Mouse (Mus musculus) thymus, postnatal 10 days (tissue): ENCODE measurements around the gene Qpctl.
A peak's percentile ranks its signal among the peaks of the same experiment; 100 is the strongest.

Experiments used
- DNase-seq, 2 experiments: peaks; one replicate each; pipeline ENCODE4 v3.0.0; 2021; ENCODE audit warnings: low spot score in 2 of 2

Gene Qpctl

DNA sequence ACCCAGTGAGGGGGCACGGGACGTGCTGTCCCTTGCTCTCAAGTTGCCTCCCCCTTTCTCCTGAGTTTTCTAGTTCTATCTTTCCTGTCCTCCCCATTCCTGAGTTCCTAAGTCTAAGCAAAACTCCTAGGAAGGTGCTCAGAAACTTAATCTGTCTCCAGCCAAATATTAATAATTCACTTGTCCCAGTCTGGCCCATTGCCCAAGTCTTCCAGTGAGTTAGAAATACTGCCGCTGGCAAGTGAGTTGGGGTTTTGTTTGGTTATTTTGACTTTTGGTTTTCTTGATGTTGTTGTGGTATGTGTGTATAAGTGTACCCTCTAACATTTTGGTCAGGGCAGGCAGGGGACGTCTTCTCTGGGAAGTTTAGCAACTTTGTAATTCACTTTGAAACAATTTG is 27.4 kb downstream of the Qpctl start:
- no peak for DNase-seq

DNA sequence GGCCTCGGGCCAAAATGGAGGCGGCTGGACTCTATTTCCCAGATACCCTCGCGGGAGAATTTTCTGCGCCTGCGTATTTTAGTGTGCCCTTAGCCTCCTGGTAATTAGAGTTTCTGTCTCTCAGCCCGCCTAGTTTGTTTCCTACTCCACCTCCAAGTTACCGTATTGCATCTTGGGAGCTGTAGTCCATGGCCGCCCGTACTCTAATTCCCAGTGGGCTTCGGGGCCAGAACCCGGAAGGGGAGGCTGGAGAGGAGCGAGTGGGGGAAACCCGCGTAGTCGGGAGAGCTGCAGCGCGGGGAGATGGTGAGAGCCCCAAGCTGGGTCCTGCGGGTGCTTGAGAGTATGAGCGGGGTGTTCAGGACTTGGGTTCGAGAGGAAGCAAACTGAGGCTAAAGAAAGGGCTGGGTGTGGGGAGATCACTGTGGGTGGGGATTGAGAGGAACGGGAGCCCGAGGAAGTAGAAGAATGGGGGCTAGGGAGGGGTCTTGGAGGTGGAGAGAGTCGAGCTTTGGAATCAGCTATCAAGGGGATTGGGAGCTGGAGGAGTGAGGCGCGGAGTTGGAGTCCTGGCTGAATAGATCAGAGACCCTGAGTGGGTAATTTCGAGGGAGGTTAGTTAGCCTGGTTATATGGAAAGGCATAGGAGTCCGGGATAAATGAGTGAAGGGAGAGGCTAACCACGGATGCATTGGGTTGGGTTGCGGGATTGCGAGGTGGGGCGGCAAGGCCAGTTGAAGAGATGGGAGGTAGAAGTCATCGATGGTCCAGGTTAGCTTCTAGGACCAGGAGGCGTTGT is 29.3 kb downstream of the Qpctl start, which contains the start of gene Fbxo46:
Gene Fbxo46, plus strand, starts transcription at position 229 of the 799 bp plus-strand sequence.
- peak; percentile 90 to 92 for DNase-seq

DNA sequence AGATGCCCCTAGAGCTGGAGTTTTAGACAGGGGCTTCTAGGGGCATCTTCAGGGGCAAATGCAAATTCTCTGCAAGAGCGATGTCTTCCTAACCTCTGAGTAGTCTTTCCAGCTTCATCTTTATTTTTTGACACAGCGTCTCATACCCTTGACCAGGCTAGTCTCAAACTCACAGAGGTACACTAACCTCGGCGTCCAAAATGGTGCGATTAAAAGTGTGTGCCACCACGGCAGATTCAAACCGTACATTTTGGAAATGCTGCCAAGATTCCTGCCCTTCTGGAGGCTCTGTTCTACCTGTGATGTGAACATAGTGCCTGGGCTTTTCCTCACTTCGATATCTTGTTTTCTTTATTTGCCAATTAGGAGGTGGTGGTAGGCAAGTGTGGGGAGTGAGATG is 30.0 kb downstream of the Qpctl start:
- DNase-seq: peak in 1 of 2 experiments; percentile 20

DNA sequence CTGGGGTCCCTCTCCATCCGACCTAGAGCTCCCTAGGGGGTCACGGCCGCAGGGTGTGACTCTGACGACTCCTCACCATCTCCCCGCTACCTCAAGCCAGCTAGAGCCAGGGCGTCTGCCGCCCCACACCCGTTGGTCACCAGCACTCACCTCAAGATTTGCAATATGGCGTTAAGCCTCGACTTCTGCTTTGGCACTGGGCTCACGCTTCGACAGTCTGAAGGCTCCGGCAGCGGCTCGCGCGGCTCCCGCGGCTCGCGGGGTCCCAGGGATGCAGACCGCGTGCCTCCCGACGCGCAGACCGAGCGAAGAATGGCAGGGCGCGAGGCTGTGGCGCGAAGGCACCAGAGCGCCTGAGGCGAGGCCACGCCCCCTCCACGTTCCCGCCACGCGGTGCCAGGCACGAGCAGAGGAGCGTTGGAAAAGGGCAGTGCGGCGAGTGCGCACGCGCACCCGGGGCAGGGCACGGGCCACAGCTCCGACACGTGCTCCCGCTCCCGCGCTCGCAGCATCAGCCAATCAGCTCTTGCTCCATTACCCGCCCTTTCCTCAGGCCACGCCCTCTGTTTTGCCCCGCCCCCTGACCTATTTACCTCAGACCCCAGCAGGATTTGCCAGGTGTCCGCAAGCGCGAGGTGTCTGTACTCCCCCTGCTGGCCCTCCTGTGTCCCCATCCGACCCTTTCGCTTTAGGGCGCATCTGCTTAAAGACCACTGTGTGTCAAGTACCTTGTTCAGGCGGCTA is 30.9 kb downstream of the Qpctl start, which contains the start of gene Gm4969:
Gene Gm4969, minus strand, starts transcription at position 341 of the 744 bp plus-strand sequence.
- DNase-seq: peak; percentile 52 to 59

DNA sequence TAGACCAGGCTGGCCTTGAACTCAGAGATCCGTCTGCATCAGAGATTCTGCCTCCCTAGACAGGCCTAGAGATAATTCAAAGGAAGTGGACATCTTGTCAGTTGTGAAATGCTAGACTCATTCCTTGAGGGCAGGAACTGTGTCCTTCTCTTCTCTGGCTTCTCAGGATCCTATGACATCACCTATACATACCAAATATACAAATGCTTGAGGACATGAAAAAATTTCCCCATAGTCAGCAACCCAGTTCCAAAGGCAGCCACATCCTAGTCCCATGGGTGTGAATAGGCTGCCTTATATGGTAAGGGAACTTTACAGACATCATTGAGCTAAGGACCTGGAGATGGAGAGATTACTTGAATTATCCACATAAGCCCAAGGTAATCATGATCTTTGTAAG is 39.5 kb downstream of the Qpctl start:
- DNase-seq: no peak

DNA sequence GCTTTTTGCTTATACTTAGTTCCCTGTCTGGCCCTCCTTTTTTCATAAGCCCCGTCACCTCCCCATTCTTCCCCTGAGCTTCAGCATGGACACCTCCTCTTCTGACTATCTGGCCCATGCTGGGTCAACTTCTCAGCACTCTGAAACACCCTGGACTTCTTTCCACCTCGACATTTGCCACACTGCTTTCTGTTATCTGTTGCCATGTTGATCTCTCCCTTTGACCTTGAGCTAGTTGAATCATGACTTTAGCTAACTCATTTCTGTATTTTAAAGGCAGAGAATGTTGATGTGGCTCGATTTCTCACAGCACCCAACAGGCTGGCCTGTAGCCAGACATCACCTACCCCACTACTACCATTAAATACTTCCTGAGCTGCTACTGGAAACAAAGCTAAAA is 41.7 kb downstream of the Qpctl start:
- DNase-seq: no peak

DNA sequence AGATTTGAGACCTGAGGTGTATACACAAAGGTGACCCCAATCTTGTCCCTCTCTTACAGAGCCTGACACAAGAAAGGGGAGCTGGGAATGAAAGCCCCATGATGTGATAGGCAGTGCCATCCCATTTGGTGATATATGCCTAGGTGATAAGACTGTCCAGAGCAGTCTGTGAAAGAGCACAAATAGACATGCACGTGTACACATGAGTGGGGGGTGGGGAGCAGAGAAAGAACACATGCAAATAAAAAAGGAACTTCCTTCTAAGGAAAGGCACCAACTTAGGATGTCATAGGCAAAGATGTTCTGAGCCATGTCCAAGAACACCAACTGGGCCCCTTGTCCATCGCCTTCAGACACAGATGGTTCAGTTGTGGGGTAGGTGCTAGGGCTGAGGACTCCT is 44.6 kb downstream of the Qpctl start:
- no peak for DNase-seq

DNA sequence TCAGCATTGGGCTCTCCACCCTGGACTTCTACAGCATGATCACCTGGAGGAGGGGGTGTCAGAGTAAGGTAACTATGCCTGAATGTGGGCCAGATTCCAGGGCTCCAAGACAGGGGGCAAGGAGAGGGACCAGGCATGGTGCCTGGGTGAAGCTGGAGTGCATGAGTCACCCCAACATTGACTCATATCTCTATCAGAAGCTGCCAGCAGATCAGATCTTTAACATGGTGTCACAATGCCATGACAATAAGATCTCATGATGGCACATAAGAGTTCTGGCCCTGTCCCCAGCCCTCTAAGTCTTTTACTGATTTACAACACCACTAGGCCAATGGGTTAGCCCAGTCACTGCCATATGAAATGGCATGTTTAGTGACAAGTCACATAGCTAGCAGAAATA is 45.4 kb downstream of the Qpctl start:
- DNase-seq: no peak

DNA sequence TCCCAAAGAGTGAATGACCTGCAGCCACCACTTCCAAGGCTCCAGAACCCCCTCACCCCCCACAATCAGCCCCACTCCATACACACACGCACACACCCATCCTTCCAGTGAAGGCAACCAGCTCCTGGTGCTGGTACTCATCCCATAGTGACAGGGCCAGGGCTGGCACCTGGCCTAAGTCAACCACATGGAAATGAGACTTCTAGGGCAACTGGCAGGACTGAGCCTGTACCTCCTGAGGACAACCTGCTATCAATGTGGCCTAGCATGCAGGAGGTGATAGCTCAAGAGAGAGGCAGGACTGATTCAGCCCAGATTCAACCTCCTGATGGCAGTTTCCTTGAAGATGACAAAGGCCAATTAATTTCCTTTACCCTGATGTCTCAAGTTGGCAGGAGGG is 48.8 kb downstream of the Qpctl start:
- DNase-seq: no peak

DNA sequence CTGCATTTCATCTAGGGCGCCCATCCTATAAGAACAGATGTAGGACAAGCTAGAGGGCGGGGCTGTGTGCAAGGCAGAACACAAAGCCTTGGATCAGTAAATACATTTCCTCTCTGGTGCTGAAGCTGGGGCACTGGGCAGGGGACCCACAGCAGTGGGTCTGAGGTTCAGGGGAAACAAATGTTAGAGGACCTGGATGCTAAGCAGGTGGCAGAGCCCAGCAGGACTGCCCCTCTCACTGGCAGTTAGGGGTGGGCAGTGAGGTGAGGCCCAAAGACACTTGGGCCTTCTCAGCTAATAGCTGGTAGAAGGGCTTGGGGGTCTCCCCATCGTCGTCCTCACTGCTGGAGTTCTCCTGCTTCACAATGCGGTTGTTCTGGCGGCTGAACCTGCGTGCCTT is 50.3 kb downstream of the Qpctl start:
- no peak for DNase-seq

DNA sequence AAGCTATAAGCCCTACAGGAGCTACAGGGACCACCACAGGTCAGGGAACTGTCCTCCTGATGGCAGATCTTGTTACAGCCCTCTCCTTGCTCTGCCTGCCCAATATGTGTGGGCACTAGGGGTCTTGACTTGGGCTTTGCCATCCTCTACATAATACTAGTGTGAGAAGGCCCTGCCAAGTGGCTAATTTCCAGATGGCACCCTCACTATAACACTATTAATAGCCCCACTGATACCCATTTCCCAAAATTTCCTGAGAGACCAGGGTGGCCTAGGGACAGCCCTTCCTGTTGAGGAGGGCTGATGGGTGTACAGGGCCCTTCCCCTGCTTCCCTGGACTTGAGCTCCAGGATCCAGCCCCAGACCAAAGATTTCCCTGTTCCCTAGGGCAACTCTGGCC is 51.2 kb downstream of the Qpctl start:
- DNase-seq: no peak

DNA sequence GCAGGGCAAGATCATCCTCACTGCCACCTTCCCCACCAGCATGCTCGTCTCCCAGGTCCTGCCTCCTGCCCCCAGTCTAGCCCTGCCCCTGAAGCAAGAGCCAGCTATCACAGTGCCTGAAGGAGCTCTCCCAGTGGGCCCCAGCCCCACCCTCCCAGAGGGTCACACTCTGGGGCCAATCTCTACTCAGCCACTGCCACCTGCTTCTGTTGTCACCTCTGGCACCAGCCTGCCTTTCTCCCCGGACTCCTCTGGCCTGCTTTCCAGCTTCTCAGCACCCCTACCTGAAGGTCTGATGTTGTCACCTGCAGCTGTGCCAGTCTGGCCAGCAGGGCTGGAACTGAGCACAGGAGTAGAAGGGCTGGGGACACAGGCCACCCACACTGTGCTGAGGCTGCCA is 51.9 kb downstream of the Qpctl start:
- DNase-seq: no peak

DNA sequence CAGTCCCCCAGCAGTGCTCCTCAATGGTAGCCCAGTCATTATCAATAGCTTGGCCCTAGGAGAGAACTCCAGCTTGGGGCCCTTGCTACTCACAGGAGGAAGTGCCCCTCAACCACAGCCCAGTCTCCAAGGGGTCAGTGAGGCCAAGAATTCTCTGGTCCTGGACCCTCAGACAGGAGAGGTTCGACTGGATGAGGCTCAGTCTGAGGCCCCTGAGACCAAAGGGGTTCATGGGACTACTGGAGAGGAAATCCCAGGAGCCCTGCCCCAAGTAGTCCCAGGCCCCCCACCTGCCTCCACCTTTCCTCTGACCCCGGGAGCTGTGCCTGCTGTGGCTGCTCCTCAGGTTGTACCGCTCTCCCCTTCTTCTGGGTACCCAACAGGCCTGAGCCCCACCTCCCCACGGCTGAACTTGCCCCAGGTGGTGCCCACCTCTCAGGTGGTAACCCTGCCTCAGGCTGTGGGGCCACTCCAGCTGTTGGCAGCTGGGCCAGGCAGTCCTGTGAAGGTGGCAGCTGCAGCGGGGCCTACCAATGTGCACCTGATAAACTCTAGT is 52.6 kb downstream of the Qpctl start:
- no peak for DNase-seq

DNA sequence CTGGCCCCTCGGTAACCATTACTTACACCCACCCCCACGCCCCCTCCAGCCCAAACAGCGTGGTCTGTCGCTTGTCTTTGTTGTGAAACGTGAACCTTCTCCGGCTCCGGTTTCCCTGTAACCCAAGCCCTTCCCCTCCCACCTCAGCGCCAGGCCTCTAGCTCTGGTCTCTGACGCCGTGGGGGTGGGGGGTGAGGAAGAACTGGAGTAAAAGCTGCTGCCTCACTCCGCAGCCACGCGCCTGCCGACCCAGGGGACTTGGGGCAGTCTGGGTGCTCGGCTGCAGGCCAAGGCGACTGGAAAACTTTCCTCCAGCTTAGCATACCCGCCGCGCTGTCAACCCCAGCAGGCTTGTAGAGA is 53.4 kb downstream of the Qpctl start:
- DNase-seq: peak in 1 of 2 experiments; percentile 17

DNA sequence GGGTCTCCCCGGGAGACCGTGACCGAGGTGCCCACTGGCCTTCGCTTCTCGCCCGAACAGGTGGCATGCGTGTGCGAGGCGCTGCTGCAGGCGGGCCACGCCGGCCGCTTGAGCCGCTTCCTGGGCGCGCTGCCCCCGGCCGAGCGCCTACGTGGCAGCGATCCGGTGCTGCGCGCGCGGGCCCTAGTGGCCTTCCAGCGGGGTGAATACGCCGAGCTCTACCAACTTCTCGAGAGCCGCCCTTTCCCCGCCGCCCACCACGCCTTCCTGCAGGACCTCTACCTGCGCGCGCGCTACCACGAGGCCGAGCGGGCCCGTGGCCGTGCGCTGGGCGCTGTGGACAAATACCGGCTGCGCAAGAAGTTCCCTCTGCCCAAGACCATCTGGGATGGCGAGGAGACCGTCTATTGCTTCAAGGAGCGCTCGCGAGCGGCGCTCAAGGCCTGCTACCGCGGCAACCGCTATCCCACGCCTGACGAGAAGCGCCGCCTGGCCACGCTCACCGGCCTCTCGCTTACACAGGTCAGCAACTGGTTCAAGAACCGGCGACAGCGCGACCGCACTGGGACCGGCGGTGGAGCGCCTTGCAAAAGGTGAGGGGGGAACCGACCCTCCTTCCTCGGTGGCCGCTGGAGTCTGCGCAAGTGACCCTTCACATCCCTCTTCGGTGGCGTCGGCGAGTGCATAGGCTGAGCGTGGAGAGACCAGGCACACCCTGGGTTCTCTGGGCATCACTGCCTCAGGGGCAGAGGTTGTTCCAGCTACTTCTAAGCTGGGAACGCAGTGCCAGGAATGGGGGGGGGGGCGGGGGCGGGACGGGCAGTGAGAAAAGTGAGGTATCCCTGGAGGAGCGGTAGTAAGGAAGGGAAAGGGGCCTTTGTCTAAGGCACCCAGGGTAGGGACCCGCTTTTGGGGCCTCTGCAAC is 54.0 kb downstream of the Qpctl start:
- DNase-seq: peak; percentile 28 to 40

DNA sequence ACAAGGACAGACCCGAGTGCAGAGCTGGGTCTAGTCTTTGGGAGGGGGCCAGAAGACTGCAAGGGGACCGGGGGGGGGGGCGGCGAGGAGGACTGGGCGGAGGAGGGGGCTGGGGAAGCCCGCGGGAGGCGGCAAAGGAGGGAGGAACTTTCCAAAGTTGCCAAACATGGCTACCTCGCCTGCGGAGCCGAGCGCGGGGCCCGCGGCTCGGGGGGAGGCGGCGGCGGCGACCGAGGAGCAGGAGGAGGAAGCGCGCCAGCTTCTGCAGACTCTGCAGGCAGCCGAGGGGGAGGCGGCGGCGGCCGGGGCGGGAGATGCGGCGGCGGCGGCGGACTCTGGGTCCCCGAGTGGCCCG is 54.6 kb downstream of the Qpctl start, which contains the start of gene Six5:
Gene Six5, plus strand, starts transcription at position 124 of the 355 bp plus-strand sequence.
- peak; percentile 65 to 71 for DNase-seq

DNA sequence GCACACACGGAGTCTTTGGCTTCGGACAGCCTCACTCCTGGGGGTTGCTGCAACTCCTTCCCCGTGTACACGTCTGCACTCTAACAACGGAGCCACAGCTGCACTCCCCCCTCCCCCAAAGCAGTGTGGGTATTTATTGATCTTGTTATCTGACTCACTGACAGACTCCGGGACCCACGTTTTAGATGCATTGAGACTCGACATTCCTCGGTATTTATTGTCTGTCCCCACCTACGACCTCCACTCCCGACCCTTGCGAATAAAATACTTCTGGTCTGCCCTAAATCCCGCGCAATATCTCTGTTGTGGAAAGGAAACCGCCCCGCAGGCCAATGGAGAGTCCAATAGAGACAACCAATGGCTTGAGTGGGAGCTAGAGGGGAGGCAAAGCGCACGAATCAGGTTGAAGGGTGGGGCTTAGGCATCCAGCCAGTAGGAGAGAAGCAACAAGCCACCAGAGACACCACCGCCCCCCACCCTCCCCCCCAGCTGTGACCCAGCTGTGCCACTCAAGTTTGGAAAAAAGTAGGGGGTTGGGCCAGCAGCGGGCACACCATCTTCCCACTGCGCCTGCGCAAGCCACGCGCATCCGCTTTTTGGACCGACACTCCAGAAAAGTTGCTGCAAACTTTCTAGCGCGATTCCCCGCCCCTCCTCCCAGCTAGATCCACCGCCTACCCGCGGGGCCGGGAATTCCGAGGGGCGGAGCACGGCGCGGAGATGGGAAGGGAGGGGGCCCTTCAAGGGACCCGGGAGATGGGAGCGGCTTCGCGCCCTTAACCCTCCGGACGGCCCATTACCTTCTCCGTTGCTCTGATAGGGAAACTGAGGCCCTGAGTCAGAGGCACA is 55.3 kb downstream of the Qpctl start:
- peak; percentile 94 to 95 for DNase-seq

DNA sequence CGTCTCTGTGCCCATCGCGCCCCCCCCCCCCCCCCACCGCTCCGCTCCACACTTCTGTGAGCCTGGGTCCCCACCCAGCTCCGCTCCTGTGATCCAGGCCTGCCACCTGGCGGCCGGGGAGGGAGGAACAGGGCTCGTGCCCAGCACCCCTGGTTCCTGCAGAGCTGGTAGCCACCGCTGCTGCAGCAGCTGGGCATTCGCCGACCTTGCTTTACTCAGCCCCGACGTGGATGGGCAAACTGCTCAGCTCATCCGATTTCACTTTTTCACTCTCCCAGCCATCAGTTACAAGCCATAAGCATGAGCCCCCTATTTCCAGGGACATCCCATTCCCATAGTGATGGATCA is 55.9 kb downstream of the Qpctl start:
- DNase-seq: peak; percentile 89 to 93

DNA sequence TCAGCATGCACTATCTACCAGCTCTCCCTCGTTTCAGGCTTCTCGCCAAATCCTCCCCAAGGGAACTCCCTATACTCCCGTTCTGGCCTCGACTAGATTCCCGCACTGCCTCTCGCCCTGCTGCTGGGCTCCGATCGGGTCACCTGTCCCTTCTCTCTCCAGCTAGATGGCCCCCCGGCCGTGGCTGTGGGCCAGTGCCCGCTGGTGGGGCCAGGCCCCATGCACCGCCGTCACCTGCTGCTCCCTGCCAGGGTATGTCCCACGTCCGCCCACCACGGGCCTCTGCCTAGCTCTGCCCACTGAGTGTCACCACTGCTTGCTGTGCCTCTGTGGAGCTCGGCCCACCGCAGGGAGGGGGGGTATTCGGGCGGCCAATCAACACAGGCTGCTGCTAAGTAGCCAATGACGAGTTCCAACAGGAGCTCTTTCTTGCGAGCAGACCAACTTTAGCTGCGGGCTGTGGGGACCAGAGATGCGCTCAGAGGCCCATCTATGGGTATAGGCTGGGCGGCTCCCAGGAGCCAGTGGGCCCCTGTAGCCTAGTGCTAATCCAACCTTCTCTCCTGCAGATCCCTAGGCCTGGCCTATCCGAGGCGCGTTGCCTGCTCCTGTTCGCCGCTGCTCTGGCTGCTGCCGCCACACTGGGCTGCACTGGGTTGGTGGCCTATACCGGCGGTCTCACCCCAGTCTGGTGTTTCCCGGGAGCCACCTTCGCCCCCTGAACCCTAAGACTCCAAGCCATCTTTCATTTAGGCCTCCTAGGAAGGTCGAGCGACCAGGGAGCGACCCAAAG is 56.5 kb downstream of the Qpctl start:
- peak in 1 of 2 experiments; percentile 45 for DNase-seq

DNA sequence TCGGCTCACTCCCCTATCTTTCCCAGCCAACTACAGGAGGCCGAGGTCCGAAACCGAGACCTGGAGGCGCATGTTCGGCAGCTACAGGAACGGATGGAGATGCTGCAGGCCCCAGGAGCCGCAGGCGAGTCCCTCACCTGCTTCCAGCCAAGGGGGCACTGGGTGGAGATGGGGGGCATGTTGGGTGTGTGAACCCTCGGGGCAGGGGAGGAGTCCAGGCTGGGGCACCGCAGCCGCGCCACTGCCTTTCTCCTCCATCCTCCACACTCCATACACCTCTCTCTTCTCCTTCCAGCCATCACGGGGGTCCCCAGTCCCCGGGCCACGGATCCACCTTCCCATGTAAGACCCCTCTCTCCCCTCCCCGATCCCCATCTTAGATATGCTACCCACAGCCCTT is 57.2 kb downstream of the Qpctl start:
- no peak for DNase-seq
